Mouse (Mus musculus) 3T3-L1 (cell line): Measurements from ENCODE around the gene Smarcd3.

ENCODE experiments used
- DNase-seq: peaks from one replicate; pipeline ENCODE4 v3.0.0-alpha.2; 2015; ENCODE audit warnings: low read depth, low spot score

Smarcd3 gene

DNA sequence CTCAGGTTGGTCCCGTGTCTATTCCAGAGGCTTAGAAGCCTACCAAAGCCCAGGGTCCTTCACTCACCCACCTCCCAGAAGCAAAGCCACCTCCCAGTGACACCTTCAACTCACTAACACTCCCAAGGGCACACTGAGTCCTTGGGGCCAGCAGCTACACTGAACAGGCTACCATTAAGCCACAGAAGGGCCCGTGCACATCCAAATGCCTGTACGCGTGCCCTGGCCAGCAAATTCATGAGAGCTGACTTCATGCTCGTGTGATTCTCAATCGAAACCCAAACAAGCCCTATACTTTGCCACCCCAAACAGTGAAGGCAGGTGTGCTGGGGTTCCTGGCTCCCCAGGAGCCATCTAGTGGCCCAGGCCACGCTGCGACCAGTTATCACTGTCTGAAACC, 3.6 kb downstream of the Smarcd3 start:
- no peak for DNase-seq

- no peak for DNase-seq
Observed at GRCm38 (mm10) chr5:24620116-24620515, 4.1 kb downstream of the Smarcd3 start.

- no peak for DNase-seq
Observed at GRCm38 (mm10) chr5:24618921-24619320, 5.3 kb downstream of the Smarcd3 start.

DNA sequence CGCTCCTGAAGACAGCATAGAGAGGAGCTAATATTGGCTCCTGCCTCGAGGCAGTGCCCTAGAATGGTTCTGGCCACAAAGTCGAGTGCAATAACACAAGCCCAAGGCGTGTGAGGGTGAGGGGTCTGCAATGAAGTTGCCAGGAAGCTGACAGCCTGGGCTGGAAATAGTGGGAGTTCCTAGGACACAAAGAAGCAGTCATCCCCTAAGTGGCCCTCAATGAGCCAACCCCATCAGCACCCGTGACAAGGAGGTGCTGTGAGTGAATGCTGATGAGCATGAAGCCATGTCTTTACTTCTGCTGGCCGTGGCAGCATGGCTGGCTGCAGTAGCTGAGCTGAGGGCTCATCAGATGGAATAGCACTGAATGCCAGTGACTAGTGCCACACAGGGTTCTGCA, 9.1 kb downstream of the Smarcd3 start:
- DNase-seq, result no peak

DNA sequence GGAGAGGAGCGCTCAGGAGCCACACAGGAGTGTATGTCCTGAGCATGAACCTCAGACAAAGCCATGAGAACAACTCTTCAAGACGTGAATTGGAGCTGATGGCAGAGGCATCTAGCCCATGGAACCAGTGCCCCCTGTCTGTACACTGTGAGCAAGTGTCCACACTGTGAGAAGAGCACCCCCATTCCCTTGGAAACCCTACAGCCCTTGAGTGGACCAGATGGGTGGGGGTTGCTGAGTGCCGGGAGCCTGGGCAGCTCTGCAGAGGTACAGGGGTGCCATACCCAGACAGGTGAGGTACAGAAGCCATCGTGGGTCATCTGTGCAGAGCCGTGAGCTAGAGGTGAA, 11.9 kb downstream of the Smarcd3 start:
- no peak for DNase-seq

GRCm38 (mm10) chr5:24611366-24612301, 12.6 kb downstream of the Smarcd3 start:
- DNase-seq, result peak; percentile 70

- no peak for DNase-seq
Observed at GRCm38 (mm10) chr5:24609388-24609787, 14.8 kb downstream of the Smarcd3 start.

DNA sequence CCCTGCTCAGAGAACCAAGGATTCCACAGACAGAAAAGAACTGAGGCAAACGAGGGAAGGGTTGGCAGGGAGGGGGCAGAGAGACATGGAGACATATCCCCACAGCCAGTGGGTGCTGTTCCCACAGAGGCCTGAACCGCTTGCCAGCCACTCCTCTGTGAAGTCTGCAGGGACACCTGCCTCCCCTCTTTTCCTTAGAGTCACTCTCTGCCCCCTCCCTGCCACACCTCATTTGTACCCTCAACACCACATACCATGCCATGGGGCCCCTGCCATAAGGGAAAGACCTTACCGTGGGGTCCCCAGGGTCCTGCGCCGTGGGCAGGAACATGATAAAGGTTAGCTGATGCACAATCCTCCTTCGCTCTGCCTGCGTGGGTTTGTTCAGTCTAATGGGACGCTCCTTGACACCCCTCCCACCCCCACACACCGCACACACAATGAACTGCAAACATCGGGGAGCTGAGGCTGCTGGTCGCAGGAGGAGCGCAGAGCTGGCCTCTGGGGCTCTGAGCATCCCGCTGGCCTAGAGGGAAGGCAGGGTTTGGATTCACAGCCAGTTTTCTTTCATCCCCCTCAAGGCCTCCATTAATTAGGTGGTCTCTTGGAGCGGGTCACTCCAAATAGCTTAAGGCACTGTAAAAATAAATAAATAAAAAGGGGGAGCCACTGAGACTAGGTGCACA, 18.1 kb downstream of the Smarcd3 start:
- DNase-seq, result no peak

DNA sequence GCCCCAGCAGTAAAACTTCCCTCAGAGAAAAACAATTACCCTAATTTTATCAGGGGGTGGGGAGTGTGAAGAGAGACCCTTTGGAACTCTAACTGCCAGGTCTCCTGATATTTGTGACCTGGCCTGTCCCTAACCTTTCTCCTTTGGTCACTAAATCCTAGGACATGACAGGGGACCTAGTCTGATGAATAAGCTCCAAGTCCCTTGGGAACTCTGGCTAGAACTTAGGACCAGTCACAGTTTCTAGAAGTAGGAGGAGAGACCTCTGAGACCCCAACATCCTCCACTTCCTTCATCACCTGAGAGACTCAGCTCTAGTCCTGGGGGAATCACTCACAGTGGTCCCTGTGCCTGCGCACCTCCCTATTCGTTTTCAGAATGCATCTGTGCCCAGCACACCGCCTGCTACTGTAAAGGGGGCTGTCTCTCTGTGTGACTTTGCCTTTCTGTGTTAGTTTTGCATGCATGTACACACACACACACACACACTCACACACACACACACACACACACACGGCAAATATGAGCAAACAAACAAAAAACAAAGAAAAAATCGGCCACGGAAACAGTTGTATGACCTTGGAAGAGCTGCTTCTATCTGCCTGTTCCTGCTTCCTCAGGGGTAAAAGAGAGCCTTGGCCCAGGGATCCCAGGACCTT, 18.8 kb downstream of the Smarcd3 start:
- no peak for DNase-seq

- peak; percentile 91 for DNase-seq
Observed at GRCm38 (mm10) chr5:24604656-24605100, 19.5 kb downstream of the Smarcd3 start.

- peak; percentile 29 for DNase-seq
Observed at GRCm38 (mm10) chr5:24604080-24604655, 20.0 kb downstream of the Smarcd3 start.

GRCm38 (mm10) chr5:24603431-24604010, 20.7 kb downstream of the Smarcd3 start:
- DNase-seq, result no peak

DNA sequence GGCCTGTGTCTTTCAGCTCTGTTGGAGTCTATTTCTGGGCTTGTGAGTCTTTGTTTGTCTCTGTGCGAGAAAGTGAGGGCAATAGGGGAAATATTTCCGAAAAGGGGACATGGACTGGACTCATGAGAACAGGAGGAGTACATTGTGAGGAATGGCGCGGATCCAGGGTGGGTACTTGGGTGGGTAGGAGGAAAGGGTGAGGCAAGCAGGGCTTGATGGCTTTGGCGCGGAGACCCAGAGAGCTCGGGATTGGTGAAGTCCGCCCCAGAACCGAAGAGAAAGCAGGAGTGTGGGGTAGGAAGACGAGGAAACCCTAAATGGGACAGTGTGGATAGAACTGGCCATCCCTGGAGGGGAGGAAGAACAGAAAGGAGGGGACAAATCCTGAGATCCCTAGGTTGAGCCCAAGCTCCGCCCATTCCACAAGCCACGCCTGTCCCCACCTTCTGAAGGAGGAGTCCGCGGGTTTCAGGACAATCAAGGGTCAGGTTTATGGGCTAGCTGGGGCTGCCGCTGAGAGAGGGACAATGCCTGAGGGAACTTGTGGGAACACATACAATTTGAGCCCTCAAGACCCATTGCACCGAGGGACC, 21.4 kb downstream of the Smarcd3 start:
- peak; percentile 92 for DNase-seq

DNA sequence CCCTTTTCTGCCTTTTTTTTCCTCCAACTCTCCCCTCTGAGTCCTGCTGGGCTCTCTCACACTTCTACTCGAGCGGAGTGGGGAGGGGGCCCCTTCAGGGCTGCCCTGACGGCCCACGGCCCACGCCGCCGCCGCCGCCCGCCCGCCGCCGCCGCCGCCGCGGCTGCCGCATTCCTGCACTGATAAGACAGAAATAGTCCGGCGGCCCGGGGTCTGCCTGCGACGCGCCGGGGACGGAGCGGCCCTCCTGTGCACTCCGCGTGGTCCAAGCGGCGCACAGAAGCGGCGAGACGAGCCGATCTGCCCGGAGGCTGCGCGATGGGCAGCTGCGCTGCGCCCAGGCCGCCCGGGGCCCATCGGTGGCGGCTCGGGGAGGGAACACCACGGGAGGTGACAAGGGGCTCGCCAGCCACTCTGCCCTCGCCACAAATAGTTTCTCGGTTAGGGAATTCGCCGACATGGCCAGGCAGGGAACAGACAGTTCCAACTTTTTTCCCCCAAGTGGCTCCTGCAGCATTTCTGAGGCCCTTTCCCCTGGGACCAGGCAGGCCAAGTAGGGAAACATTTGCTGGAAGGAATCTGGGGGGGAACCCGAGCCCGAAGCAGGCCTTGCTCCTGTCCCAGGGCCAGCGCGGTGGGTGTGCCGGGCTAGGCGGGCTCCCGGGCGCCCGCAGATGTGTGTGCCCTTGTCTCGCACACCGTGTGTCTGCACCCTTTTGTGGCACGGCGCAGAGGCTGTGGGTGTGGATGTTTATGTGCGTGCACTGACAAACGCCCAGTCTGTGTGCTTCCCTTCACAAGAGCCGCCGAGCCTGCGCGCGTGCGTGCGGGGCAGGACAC, 22.1 kb downstream of the Smarcd3 start:
- DNase-seq, result peak; percentile 77

GRCm38 (mm10) chr5:24601071-24601835, 23.0 kb downstream of the Smarcd3 start:
- peak; percentile 24 for DNase-seq

DNA sequence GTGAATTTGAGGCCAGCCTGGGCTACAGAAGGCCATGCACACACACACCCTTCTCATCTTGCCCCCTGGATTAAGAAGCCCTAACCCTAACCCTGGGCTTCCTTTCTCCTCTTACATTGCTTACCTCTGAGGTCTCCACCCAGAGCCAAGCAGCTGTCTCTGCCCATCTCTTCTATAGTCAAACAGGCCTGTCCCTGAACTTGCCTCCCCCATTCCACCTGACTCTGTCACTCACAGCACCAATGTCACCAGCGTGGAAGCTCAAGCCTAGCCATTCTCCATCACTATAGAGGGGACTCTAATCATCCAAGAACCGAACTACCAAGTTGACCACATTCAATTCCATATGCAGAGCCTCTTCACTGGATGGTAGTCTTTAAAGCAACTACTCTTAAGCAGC, 24.0 kb downstream of the Smarcd3 start:
- DNase-seq, result no peak

- no peak for DNase-seq
Observed at GRCm38 (mm10) chr5:24599137-24599536, 25.1 kb downstream of the Smarcd3 start.

DNA sequence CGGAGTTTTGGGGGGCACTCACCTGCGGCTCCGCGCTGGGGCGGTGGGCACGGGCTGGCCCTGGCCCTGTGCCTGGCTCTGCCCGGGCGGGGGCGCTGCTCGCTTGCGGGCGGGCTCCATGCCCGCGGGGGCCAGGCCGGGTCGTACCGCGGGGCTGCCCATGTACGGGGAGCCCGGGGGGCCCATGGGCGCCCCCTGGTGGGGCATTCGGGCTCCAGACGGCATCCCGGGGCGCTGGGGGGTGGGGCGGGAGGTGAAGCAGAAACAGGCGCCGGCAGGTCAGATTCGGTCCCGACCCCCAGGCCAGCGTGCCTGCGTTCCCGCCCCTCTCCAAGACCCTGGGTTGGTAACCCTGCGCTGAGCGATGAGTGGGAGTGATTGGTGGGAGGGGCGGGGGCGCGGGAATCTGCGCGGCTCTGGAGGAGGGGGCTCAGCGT, 25.6 kb downstream of the Smarcd3 start:
- peak; percentile 39 for DNase-seq

GRCm38 (mm10) chr5:24597901-24598569, 26.2 kb downstream of the Smarcd3 start:
- no peak for DNase-seq
